Mouse (Mus musculus) urinary bladder, postnatal 10 days (tissue): Measurements from ENCODE around the gene Mmp11.

Experiments
- DNase-seq: peaks from one replicate; pipeline ENCODE4 v3.0.0; 2022; ENCODE audit warnings: low spot score

The Mmp11 gene

GRCm38 (mm10) chr10:75937851-75938643 lies 1.8 kb upstream of the Mmp11 start:
- no peak for DNase-seq

- no peak for DNase-seq
Observed at GRCm38 (mm10) chr10:75936909-75937667, 792 bp upstream of the Mmp11 start.

- no peak for DNase-seq
Observed at GRCm38 (mm10) chr10:75934991-75935390, 1.3 kb downstream of the Mmp11 start.

GRCm38 (mm10) chr10:75932891-75933290 lies 3.4 kb downstream of the Mmp11 start, which contains the start of gene Chchd10:
Gene Chchd10 (plus strand): TSS chr10:75933130.
- DNase-seq = no peak

- DNase-seq = no peak
Observed at GRCm38 (mm10) chr10:75932081-75932678, 4.1 kb downstream of the Mmp11 start.

GRCm38 (mm10) chr10:75931311-75931710 lies 5.0 kb downstream of the Mmp11 start:
- DNase-seq = no peak

- no peak for DNase-seq
Observed at GRCm38 (mm10) chr10:75930304-75930703, 6.0 kb downstream of the Mmp11 start.

GRCm38 (mm10) chr10:75926396-75926795 lies 9.9 kb downstream of the Mmp11 start:
- no peak for DNase-seq

- DNase-seq = no peak
Observed at GRCm38 (mm10) chr10:75924324-75924723, 12.0 kb downstream of the Mmp11 start.

GRCm38 (mm10) chr10:75921726-75922560 lies 14.4 kb downstream of the Mmp11 start:
- DNase-seq = no peak

- DNase-seq = peak; percentile 71
Observed at GRCm38 (mm10) chr10:75921026-75921725, 15.1 kb downstream of the Mmp11 start, which contains the start of gene Smarcb1. Gene Smarcb1 (minus strand): TSS chr10:75921617.

GRCm38 (mm10) chr10:75919026-75919425 lies 17.3 kb downstream of the Mmp11 start:
- no peak for DNase-seq

- DNase-seq = no peak
Observed at GRCm38 (mm10) chr10:75916840-75917239, 19.5 kb downstream of the Mmp11 start.

GRCm38 (mm10) chr10:75915557-75915956 lies 20.7 kb downstream of the Mmp11 start:
- no peak for DNase-seq

GRCm38 (mm10) chr10:75913013-75913589 lies 23.2 kb downstream of the Mmp11 start:
- DNase-seq = no peak

- DNase-seq = no peak
Observed at GRCm38 (mm10) chr10:75910698-75911097, 25.6 kb downstream of the Mmp11 start.

GRCm38 (mm10) chr10:75906882-75907281 lies 29.4 kb downstream of the Mmp11 start:
- DNase-seq = no peak

- DNase-seq = no peak
Observed at GRCm38 (mm10) chr10:75904391-75904790, 31.9 kb downstream of the Mmp11 start.

- no peak for DNase-seq
Observed at GRCm38 (mm10) chr10:75898846-75899245, 37.5 kb downstream of the Mmp11 start.

- DNase-seq = no peak
Observed at GRCm38 (mm10) chr10:75898039-75898564, 38.2 kb downstream of the Mmp11 start.

GRCm38 (mm10) chr10:75897373-75897772 lies 38.9 kb downstream of the Mmp11 start:
- no peak for DNase-seq
